8 mouse cellular contexts compared by ENCODE assay signal in genomic region chr2:110362432-110363283, GRCm38 (mm10). TPM values are rescaled to one million over a fixed set of nuclear protein-coding genes. Genes with fewer than 3 reads are reported as not detected.
A peak's percentile ranks its signal among the peaks of the same experiment; 100 is the strongest.
DNase-seq lines count a peak whose midpoint lies in the region; ATAC-seq and TF ChIP-seq lines count a peak whose summit lies in the region.

Gene Fibin, minus strand, starts transcription at chr2:110363183.

- peak within 1 kb of the TSS; percentile 87 for H3K4me2 ChIP-seq in hindbrain, embryonic 13.5 days
- H3K4me2 ChIP-seq in lung, embryonic 16.5 days (ENCODE audit: low read depth, low read length), result peak within 1 kb of the TSS; percentile 57

- no peak for TF ChIP-seq CTCF in E14TG2a.4 (conservative IDR thresholded peaks at IDR 0.05; ENCODE audit: low read length)

- no peaks in the 10 kb centered on the region for H3K36me3 ChIP-seq in E14TG2a.4 (ENCODE audit: insufficient read depth, low read length)
- no peaks in the 10 kb centered on the region for H3K36me3 ChIP-seq in hindbrain, embryonic 13.5 days
- H3K36me3 ChIP-seq in lung, embryonic 16.5 days (ENCODE audit: control insufficient read depth, insufficient read depth, low read length), result no peaks in the 10 kb centered on the region

- no peak within 1 kb of the TSS for H3K27ac ChIP-seq in hindbrain, embryonic 13.5 days
- peak within 1 kb of the TSS; percentile 83 for H3K27ac ChIP-seq in lung, embryonic 16.5 days (ENCODE audit: low read length)

- H3K27me3 ChIP-seq in E14TG2a.4 (ENCODE audit: insufficient read depth, low read length), result peaks cover 15% of the 10 kb centered on the region
- peaks cover 12% of the 10 kb centered on the region for H3K27me3 ChIP-seq in hindbrain, embryonic 13.5 days
- peaks cover 4% of the 10 kb centered on the region; the same call in 1 of the 2 replicates for H3K27me3 ChIP-seq in lung, embryonic 16.5 days (ENCODE audit: control insufficient read depth, insufficient read depth, low read depth, low read length)

- H3K4me1 ChIP-seq in E14TG2a.4 (replicated peaks; ENCODE audit: low read depth, low read length), result peaks cover 6% of the 10 kb centered on the region; the same call in 1 of the 2 replicates
- peaks cover 11% of the 10 kb centered on the region for H3K4me1 ChIP-seq in hindbrain, embryonic 13.5 days (replicated peaks)
- no peaks in the 10 kb centered on the region for H3K4me1 ChIP-seq in lung, embryonic 16.5 days (replicated peaks; ENCODE audit: control insufficient read depth, insufficient read depth, low read length)

- peak; percentile 84 for ATAC-seq in hindbrain, embryonic 13.5 days (ENCODE audit: low FRiP score)
- ATAC-seq in lung, embryonic 16.5 days (ENCODE audit: low read depth), result peak; percentile 80
- ATAC-seq in megakaryocyte-erythroid progenitor cell, adult 5-6 weeks (replicated peaks; ENCODE audit: low FRiP score, low TSS enrichment, poor library complexity, severe bottlenecking), result no peak

- peaks cover 6% of the 10 kb centered on the region for H3K9me3 ChIP-seq in E14TG2a.4 (ENCODE audit: low read length)
- H3K9me3 ChIP-seq in hindbrain, embryonic 13.5 days, result no peaks in the 10 kb centered on the region
- H3K9me3 ChIP-seq in lung, embryonic 16.5 days (ENCODE audit: control insufficient read depth, low read length), result no peaks in the 10 kb centered on the region

- H3K4me3 ChIP-seq in E14TG2a.4 (replicated peaks; ENCODE audit: low read length), result peak within 1 kb of the TSS; percentile 64
- H3K4me3 ChIP-seq in hindbrain, embryonic 13.5 days, result peak within 1 kb of the TSS; percentile 52
- peak within 1 kb of the TSS; percentile 58 for H3K4me3 ChIP-seq in lung, embryonic 16.5 days (ENCODE audit: low read length)

- peak within 1 kb of the TSS; percentile 71 for H3K9ac ChIP-seq in hindbrain, embryonic 13.5 days
- H3K9ac ChIP-seq in lung, embryonic 16.5 days (ENCODE audit: low read length), result peak within 1 kb of the TSS; percentile 66

- DNase-seq in cerebellum, postnatal 25 days, result peak; percentile 31 to 49
- peak; percentile 55 to 63 for DNase-seq in frontal cortex, postnatal 36 days (ENCODE audit: low spot score in 2 of 2)
- peak; percentile 49 for DNase-seq in layer of hippocampus, postnatal 25 days (ENCODE audit: extremely low spot score in 1 of 2, low spot score in 1 of 2)
- peak; percentile 58 for DNase-seq in retina, postnatal 1 day

- 2% methylated on average over 33 of the region's 33 CpGs for WGBS in hindbrain, embryonic 13.5 days
- WGBS in lung, embryonic 16.5 days, result 2% methylated on average over 33 of the region's 33 CpGs

RNA-seq across cellular contexts. Expression of gene Fibin, which starts in this region (rescaled TPM):
- polyA plus RNA-seq in hindbrain, embryonic 13.5 days (2015; fragmentation: Nextera tagmentation; extraction: Ambion mirVana), result 3.6 and 6.3 TPM in 2 replicates
- total RNA-seq in layer of hippocampus, postnatal 25 days (2021), result 1 to 10 TPM; 1.6 to 3.7 TPM
- 61.2 and 65.2 TPM in 2 replicates for polyA plus RNA-seq in lung, embryonic 16.5 days (2015; fragmentation: Nextera tagmentation; extraction: Ambion mirVana)
- not detected in 2 replicates for total RNA-seq in megakaryocyte-erythroid progenitor cell, adult 5-6 weeks (2014; fragmentation: Nextera tagmentation)
- not detected in 2 replicates for total RNA-seq in megakaryocyte-erythroid progenitor cell, adult 5-6 weeks (2017)
